Mouse (Mus musculus) heart, adult 2 months (tissue): ENCODE measurements around the gene Ubl4a.

Source experiments
- CTCF ChIP-seq: fragments of 200-600 bp; IDR thresholded peaks from 2 replicates; pipeline ENCODE4 v1.8.1; 2022; ENCODE audit warnings: antibody characterized with exemption, mild to moderate bottlenecking, moderate library complexity
- EP300 ChIP-seq: fragments of 200-500 bp; IDR thresholded peaks from 2 replicates; pipeline ENCODE4 v1.6.1; 2011; ENCODE audit warnings: low read depth, low read length, control low read depth; ENCODE audit not compliant: insufficient read depth
- POLR2A ChIP-seq: fragments of 200-500 bp; IDR thresholded peaks from 2 replicates; pipeline ENCODE4 v1.6.1; 2011; ENCODE audit warnings: mild to moderate bottlenecking, low read depth, low read length, control low read depth; ENCODE audit not compliant: insufficient read depth

DNA sequence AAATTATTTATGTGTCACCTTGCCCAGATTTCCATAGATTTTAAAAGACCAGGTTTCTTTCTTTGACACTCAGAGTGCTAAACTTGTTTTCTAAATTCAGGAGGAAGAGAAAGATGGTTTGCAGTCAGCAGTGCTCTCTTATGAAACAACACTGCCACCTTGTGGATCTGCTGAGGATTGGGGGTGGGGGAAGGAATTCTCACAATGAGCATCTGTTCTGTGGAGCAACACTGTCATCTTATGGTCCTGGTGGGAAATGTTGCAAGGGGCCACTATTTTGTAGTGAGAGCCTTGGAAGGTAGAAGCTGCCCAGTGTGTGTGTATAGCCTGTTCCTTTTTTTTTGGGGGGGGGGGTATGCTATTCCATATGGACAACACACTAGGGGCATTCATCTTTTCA lies 40.4 kb upstream of the Ubl4a start:
- TF ChIP-seq CTCF (peak; percentile 86), POLR2A (no peak), EP300 (peak; percentile 74; the same call in 1 of the 2 replicates)
